Mouse (Mus musculus) brain, embryonic 14.5 days (tissue): ENCODE data around the gene Scrn1.

Source experiments
- CTCF ChIP-seq: fragments of 200-500 bp; IDR thresholded peaks from 2 replicates; pipeline ENCODE4 v1.5.1; 2012; ENCODE audit warnings: inconsistent platforms, mild to moderate bottlenecking, moderate library complexity, borderline replicate concordance; ENCODE audit not compliant: insufficient read depth, insufficient read length; ENCODE audit errors: extremely low read depth
- POLR2A ChIP-seq: fragments of 200-500 bp; IDR thresholded peaks from 2 replicates; pipeline ENCODE4 v1.6.1; 2012; ENCODE audit warnings: mild to moderate bottlenecking, inconsistent platforms, borderline replicate concordance; ENCODE audit not compliant: poor library complexity, insufficient read depth, insufficient read length, severe bottlenecking; ENCODE audit errors: extremely low read depth

DNA sequence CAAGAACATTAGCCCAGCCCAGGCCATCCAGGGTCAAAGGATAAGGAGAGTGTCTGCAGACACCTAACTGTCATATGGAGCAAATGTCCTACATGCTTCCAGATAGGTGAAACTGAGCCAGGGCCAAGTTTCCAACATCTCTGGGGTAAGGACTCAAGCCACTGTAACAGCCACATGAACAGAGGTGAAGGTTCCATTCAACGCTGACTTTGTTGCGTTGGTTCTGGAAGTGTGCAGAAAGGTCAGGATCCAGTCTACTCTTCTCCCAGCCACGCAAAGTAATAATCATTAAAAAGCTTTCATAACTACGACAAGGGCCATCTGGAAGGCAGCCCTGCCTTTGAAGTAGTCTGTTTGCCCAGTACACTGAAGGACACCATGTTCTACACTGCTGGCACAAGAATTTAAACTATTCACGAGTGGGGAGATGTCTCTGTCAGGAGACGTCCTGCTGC, 63.6 kb downstream of the Scrn1 start:
- no peak for TF ChIP-seq CTCF
- TF ChIP-seq POLR2A = no peak
